Mouse (Mus musculus) lung, embryonic 16.5 days (tissue): ENCODE measurements around the gene Lrrc2. TPM values are rescaled to one million over a fixed set of nuclear protein-coding genes. Genes with fewer than 3 reads are reported as not detected.

Source experiments
- ATAC-seq: fragments of 200-750 bp; cut with Nextera tagmentation; 2 replicates; pipeline ENCODE4 v1.8.0; 2017; ENCODE audit warnings: low read depth, mild to moderate bottlenecking, moderate library complexity
- H3K27ac ChIP-seq: fragments of 300-500 bp; sonication (generic); 2 replicates; pipeline ENCODE4 v1.5.1; 2014; ENCODE audit warnings: mild to moderate bottlenecking, control low read depth, low read length
- H3K27me3 ChIP-seq: fragments of 300-500 bp; sonication (generic); 2 replicates; pipeline ENCODE4 v1.6.1; 2014; ENCODE audit warnings: low read depth, low read length, mixed read lengths; ENCODE audit not compliant: control insufficient read depth, insufficient read depth
- H3K36me3 ChIP-seq: fragments of 300-500 bp; sonication (generic); 2 replicates; pipeline ENCODE4 v1.6.1; 2014; ENCODE audit warnings: low read length; ENCODE audit not compliant: control insufficient read depth, insufficient read depth
- H3K4me1 ChIP-seq: fragments of 300-500 bp; sonication (generic); replicated peaks from 2 replicates; pipeline ENCODE4 v1.6.1; 2014; ENCODE audit warnings: low read length, mixed read lengths; ENCODE audit not compliant: control insufficient read depth, insufficient read depth
- H3K4me2 ChIP-seq: fragments of 300-500 bp; sonication (generic); 2 replicates; pipeline ENCODE4 v1.6.1; 2014; ENCODE audit warnings: low read depth, low read length, control low read depth
- H3K4me3 ChIP-seq: fragments of 300-500 bp; sonication (generic); 2 replicates; pipeline ENCODE4 v1.5.1; 2014; ENCODE audit warnings: mild to moderate bottlenecking, low read length, control low read depth
- H3K9ac ChIP-seq: fragments of 300-500 bp; sonication (generic); 2 replicates; pipeline ENCODE4 v1.6.1; 2014; ENCODE audit warnings: low read length, control low read depth
- H3K9me3 ChIP-seq: fragments of 300-500 bp; sonication (generic); 2 replicates; pipeline ENCODE4 v1.6.1; 2016; ENCODE audit warnings: low read length; ENCODE audit not compliant: control insufficient read depth
- WGBS: fragments of 180-500 bp; shearing (Covaris S2); extraction: QIAGEN DNeasy Blood & Tissue Kit; methylation state at CpG from one replicate; pipeline ENCODE4 v1.1.7; 2014; 5-methylcytosine and 5-hydroxymethylcytosine counted together
- polyA plus RNA-seq: library from polyadenylated mRNA; unstranded; fragments of >200 nt; fragmentation: Nextera tagmentation; extraction: Ambion mirVana; gene quantifications from 2 replicates; pipeline ENCODE4 v1.2.1, GENCODE M21; 2015

The Lrrc2 gene
- polyA plus RNA-seq, 1 experiment from 2014 or later: 0.83 TPM

DNA sequence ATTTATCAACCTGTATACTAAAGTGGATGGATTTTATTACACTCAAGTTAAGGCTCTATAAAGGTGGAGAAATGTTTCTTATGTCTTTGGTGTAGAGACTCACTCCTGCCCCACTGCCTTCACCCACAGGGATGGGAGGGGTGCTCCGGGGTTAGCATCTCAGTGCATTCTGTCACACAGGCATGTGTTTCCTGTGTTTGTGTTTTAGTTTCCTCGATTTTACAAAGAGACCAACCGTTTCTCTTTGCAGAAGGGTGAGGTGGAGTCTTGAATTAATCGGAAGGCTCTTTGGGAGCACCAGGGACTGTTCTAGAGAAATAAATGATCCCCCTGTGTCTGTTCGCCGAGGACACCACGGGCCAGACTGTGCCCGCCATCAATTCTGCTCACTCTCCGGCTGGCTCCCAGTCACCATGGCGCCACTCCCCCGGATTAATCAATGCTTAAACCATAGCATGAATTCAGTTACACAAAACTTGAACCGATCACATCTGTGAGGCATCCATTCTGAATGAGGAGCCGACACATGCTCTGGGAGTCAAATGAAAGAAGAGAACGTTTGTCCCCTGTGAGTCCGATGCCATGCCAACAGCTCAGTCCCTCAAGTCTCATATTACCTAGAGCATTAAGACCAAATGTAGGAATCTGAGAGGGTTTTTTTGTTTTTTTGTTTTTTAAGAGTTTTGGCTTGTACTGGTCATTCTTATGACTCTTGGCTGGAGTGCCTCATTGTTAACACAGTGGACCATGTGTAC lies 30.5 kb upstream of the Lrrc2 start:
- H3K9ac ChIP-seq: 0 out of 2 replicates have a peak overlapping the region, but pooled peaks have one; percentile 13
- H3K4me1 ChIP-seq: no peaks in the 10 kb centered on the region
- H3K36me3 ChIP-seq: no peaks in the 10 kb centered on the region
- H3K4me2 ChIP-seq: peak overlapping the region; percentile 5; the same call in 1 of the 2 replicates
- H3K4me3 ChIP-seq: no peak overlapping the region
- no peaks in the 10 kb centered on the region for H3K9me3 ChIP-seq
- peak overlapping the region; percentile 56; the same call in 1 of the 2 replicates for H3K27ac ChIP-seq
- WGBS: 51% methylated on average over 15 of the region's 15 CpGs
- H3K27me3 ChIP-seq: no peaks in the 10 kb centered on the region
- ATAC-seq: peak; percentile 43; the same call in 1 of the 2 replicates

DNA sequence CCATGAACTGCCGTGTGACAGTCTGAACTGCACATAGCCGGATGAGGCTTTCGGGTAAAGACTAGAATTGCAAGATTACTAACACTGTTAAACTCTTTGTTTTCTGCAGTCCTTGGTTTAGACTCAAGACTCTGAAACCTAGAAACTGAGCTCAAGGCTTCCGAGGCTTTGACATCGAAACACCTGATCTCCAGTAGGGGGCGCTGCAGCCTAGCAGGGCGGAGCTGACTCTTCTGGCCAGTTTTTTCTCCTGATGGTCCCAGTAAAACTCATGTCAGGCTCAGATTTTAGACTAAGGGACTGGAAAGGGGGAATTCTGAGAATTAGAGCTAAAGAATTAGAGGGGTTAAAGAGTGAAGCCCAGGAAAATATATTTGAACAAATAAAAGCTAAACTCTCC lies 28.6 kb upstream of the Lrrc2 start:
- H3K9ac ChIP-seq: no peak overlapping the region

DNA sequence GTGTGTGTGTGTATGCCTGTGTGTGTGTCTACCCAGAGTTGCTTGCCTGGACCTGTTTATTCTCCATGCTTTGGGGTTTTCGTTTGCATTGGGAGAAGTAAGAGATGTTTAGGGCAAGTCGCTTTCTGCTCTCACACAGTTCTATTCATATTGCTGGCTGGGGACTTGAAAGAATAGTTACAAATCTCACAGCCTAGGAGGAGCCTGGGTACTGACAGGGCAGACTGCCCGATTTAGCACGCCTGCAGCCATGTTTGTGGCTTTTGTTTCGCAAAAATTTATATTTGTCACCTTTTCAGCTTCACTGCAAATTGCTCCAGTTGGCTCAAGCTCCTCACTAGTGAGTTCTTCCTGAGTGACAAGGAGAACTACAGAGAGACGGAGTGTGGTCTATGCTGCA lies 19.8 kb upstream of the Lrrc2 start:
- H3K4me3 ChIP-seq: no peak overlapping the region
- no peak overlapping the region for H3K27ac ChIP-seq
- no peaks in the 10 kb centered on the region for H3K36me3 ChIP-seq
- H3K4me2 ChIP-seq: no peak overlapping the region
- ATAC-seq: no peak
- no peaks in the 10 kb centered on the region for H3K4me1 ChIP-seq
- no peak overlapping the region for H3K9ac ChIP-seq
- H3K27me3 ChIP-seq: no peaks in the 10 kb centered on the region
- H3K9me3 ChIP-seq: no peaks in the 10 kb centered on the region
- WGBS: 72% methylated on average over 6 of the region's 6 CpGs

More for the DNA sequence above, 28.6 kb upstream of the Lrrc2 start:
- H3K9me3 ChIP-seq: no peaks in the 10 kb centered on the region
- no peaks in the 10 kb centered on the region for H3K36me3 ChIP-seq
- no peak overlapping the region for H3K4me2 ChIP-seq
- H3K27me3 ChIP-seq: no peaks in the 10 kb centered on the region
- ATAC-seq: no peak
- H3K27ac ChIP-seq: no peak overlapping the region
- no peaks in the 10 kb centered on the region for H3K4me1 ChIP-seq
- 17% methylated on average over 7 of the region's 7 CpGs for WGBS
- H3K4me3 ChIP-seq: no peak overlapping the region

DNA sequence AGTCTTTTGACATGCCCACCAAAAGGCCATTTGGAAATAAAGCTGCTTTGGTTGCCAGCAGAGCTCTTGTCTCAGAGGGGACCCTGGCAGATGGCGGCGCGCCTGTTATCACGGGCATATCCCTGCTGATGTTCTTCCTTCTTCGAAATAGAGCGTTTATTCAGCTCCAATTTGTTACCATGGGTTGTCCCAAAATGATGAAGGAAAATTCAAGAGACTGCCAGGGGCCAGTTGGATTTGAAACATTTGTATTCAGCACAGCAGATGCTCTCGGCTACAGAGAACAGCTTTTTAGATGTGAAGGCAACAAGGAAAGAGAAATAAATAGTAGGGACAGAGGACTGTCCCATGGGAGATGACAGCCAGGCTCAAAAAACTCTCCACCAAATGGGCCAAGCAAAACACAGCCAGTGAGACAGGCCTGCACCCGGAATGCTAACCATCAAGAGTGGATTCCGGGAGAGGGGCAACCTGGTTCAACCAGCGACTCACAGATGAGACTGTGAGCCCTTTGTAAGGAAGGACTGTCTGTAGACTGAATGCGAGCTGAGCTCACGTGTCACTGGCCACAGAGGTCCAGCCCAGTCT lies 17.4 kb upstream of the Lrrc2 start:
- Histone ChIP-seq H3K9ac (no peak overlapping the region), H3K27ac (no peak overlapping the region), H3K4me2 (no peak overlapping the region), H3K4me3 (no peak overlapping the region), H3K4me1 (no peaks in the 10 kb centered on the region), H3K27me3 (no peaks in the 10 kb centered on the region), H3K36me3 (no peaks in the 10 kb centered on the region), H3K9me3 (no peaks in the 10 kb centered on the region)
- no peak for ATAC-seq
- WGBS: 82% methylated on average over 12 of the region's 12 CpGs

DNA sequence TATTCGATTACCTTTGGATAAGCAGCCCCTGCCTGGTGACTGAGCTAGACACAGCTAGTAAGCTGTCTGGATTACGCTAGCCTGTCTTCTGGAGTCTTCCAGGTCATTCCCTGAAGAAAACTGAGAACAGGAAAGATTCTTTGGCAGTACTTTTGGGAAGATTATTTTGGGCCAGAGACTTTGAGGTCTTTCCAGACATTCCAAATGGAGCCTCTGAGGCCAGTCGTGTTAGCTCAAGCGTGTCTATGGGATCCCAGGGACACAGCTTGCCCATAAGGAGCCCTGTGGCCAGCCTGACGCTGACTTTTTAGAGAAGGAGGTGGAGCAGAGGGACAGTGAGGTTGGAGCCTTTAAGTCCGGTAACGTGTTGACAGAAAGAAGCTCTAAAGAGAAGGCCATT lies 15.4 kb upstream of the Lrrc2 start:
- Histone ChIP-seq H3K27me3 (no peaks in the 10 kb centered on the region), H3K9ac (no peak overlapping the region), H3K27ac (no peak overlapping the region), H3K4me2 (no peak overlapping the region), H3K9me3 (no peaks in the 10 kb centered on the region), H3K4me1 (no peaks in the 10 kb centered on the region), H3K4me3 (no peak overlapping the region), H3K36me3 (no peaks in the 10 kb centered on the region)
- no peak for ATAC-seq
- WGBS: 75% methylated on average over 7 of the region's 7 CpGs

DNA sequence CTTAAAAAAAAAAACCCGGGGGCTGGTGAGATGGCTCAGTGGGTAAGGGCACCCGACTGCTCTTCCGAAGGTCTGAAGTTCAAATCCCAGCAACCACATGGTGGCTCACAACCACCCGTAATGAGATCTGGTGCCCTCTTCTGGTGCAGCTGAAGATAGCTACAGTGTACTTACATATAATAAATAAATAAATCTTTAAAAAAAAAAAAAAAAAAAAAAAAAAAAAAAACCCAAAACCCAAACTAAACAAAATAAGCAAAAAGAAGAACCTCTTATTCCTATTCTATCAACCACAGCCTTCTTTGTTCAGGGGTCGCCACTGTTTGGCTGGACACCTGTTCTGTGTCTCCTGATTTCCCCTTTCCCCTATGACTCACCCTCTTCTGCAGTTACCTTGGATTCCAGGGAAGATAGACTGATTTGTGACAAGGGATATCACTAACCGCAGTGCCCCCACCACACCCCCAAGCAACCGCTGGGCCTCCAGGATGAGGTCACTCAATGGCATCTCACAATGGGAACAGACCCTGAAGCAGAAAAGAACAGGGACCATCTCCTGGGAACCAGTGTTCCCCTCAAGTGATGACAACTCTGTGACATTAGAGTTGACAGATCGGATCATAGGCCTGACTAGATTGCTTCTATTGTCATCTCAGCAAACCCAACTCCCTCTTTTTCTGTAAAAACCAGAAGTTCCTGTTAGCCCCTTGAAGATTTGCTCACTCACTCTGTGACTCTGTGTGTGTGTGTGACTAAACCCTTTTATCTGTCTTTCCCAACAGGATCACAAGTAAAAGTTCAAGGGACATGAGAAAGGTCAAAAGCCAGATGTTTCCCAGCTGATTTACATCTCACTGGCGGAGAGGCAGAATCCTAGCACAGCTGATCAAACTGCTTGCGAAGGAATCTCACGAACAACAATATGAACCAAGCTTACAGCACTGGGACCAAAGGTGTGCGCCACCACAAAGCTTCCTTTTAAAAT lies 13.5 kb upstream of the Lrrc2 start:
- Histone ChIP-seq H3K27ac (no peak overlapping the region), H3K27me3 (no peaks in the 10 kb centered on the region), H3K4me1 (no peaks in the 10 kb centered on the region), H3K9ac (no peak overlapping the region), H3K9me3 (no peaks in the 10 kb centered on the region), H3K4me3 (no peak overlapping the region), H3K4me2 (no peak overlapping the region), H3K36me3 (no peaks in the 10 kb centered on the region)
- WGBS: 69% methylated on average over 12 of the region's 12 CpGs
- ATAC-seq: no peak

DNA sequence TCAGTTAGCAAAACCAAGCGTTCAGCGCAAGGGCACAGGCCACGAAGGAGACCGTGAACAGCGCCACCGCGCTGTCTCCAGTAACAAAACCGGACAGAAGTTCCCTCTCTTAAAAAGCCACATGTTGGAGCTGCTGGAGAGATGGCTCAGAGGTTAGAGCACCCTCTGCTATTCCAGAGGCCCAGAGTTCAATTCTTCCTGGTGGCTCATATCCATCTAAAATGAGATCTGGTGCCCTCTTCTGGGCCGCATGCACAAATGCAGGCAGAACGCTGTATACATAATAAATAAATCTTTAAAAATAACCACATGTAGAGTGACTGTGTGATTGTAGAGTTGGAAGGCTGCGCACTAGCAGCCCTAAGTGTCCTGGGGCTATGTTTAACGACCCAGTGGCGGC lies 7.1 kb upstream of the Lrrc2 start:
- no peak for ATAC-seq
- Histone ChIP-seq H3K9me3 (no peaks in the 10 kb centered on the region), H3K36me3 (no peaks in the 10 kb centered on the region), H3K4me3 (no peak overlapping the region), H3K4me1 (no peaks in the 10 kb centered on the region), H3K27ac (no peak overlapping the region), H3K9ac (no peak overlapping the region), H3K27me3 (peaks cover 35% of the 10 kb centered on the region), H3K4me2 (no peak overlapping the region)
- 29% methylated on average over 13 of the region's 13 CpGs for WGBS

DNA sequence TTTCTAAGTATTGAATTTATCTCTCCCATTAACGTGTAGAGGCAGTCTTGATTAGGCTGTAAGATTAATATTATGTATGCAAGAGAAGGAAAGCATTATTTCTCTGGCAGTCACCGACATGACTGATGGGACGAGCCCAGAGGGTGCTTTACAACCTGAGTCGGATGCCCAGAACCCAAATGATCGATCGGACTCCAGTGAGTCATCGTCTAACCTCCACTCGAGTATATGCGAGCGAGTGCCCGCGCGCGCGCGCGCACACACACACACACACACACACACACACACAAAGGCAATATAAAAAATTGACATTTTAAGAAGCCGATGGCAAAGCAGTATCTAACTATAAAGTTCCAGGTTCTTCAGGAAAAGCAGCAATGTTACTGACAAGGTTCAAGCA lies 6.0 kb upstream of the Lrrc2 start:
- no peaks in the 10 kb centered on the region for H3K36me3 ChIP-seq
- H3K9me3 ChIP-seq: no peaks in the 10 kb centered on the region
- no peak for ATAC-seq
- no peak overlapping the region for H3K27ac ChIP-seq
- H3K4me2 ChIP-seq: no peak overlapping the region
- WGBS: 4% methylated on average over 18 of the region's 18 CpGs
- H3K27me3 ChIP-seq: peaks cover 35% of the 10 kb centered on the region
- no peaks in the 10 kb centered on the region for H3K4me1 ChIP-seq
- H3K4me3 ChIP-seq: no peak overlapping the region
- no peak overlapping the region for H3K9ac ChIP-seq

DNA sequence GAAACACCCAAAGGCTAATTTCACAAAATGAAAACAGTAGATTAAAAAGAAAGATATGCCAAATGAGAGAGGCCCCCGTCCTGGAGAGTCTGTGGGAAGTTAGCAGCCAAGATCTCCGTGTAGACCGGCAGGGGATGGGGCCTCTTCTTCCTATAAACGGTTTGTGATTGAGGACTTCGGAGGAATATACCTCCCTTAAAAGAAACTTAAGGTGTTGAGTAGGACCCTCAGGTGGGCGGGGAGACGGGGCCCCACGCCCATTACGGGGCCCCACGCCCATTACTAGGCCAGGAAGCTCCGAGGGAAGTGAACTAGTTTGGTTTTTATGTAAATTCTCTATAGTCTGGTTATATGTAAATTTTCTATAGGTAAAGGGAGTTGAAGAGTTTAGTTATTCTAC lies 5.4 kb upstream of the Lrrc2 start, which contains the start of gene Tdgf1:
TSS of gene Tdgf1 (minus strand) at position 233 of the 400 bp plus-strand sequence.
- WGBS: 18% methylated on average over 11 of the region's 11 CpGs
- H3K27me3 ChIP-seq: peaks cover 35% of the 10 kb centered on the region
- H3K4me3 ChIP-seq: no peak within 1 kb of the TSS
- no peaks in the 10 kb centered on the region for H3K36me3 ChIP-seq
- no peaks in the 10 kb centered on the region for H3K9me3 ChIP-seq
- no peak within 1 kb of the TSS for H3K27ac ChIP-seq
- no peak for ATAC-seq
- H3K4me1 ChIP-seq: no peaks in the 10 kb centered on the region
- H3K9ac ChIP-seq: no peak within 1 kb of the TSS
- H3K4me2 ChIP-seq: no peak within 1 kb of the TSS
